Mouse (Mus musculus): ENCODE data around the gene Kmt2a. TPM values are rescaled to one million over a fixed set of nuclear protein-coding genes. Genes with fewer than 3 reads are reported as not detected.
A peak's percentile ranks its signal among the peaks of the same experiment; 100 is the strongest.

Gene Kmt2a
- total RNA-seq, 1 experiment from 2014 or later, result 64.5 TPM

GRCm38 (mm10) chr9:44881941-44882435 is 892 bp upstream of the Kmt2a start:
- no peak for ATAC-seq (ENCODE audit: extremely low read depth, insufficient number of reproducible peaks, low FRiP score, poor library complexity, severe bottlenecking)

GRCm38 (mm10) chr9:44880309-44881081 is 601 bp downstream of the Kmt2a start:
- ATAC-seq (ENCODE audit: extremely low read depth, insufficient number of reproducible peaks, low FRiP score, poor library complexity, severe bottlenecking), result no peak

GRCm38 (mm10) chr9:44879694-44880271 is 1.3 kb downstream of the Kmt2a start:
- no peak for ATAC-seq (ENCODE audit: extremely low read depth, insufficient number of reproducible peaks, low FRiP score, poor library complexity, severe bottlenecking)

DNA sequence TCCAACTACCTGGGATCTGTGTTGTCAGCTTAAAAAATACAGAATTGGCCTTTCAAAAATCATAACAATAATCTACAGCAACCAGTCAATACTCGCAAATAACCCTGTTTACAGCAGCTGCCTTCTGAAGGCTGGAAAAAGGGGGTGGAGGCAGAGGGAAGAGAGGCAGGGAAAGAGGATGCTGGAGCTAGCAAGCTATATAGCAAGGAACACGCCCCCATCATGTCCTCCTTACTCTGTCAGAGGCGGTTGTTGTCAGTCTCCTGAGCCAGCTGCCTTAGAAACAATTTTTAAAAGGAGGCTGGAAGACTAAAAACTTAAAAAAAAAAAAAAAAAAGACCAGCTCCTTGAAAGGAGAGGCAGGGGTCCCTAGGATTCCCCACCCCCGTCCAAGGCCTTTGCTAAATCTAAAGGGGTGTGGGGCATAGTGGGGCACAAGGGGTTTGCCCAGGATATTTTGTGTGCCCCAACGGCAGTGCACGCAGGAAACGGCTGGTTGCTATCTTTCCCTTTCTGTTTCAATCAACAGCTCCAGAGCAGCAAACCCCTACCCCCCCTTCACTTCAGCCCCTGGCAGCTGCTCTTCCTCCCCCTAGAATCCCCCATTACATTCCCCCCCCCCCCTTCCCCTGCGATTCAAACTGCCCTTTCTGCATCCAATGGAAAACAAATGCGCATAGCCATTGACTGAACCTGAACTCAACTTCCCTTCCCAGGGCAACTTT is 2.2 kb downstream of the Kmt2a start:
- ATAC-seq (ENCODE audit: extremely low read depth, insufficient number of reproducible peaks, low FRiP score, poor library complexity, severe bottlenecking), result no peak

- ATAC-seq (ENCODE audit: extremely low read depth, insufficient number of reproducible peaks, low FRiP score, poor library complexity, severe bottlenecking), result no peak
Measured at GRCm38 (mm10) chr9:44877686-44878085, 3.4 kb downstream of the Kmt2a start.

- ATAC-seq (ENCODE audit: extremely low read depth, insufficient number of reproducible peaks, low FRiP score, poor library complexity, severe bottlenecking), result no peak
Measured at GRCm38 (mm10) chr9:44875476-44875875, 5.6 kb downstream of the Kmt2a start.

- no peak for ATAC-seq (ENCODE audit: extremely low read depth, insufficient number of reproducible peaks, low FRiP score, poor library complexity, severe bottlenecking)
Measured at GRCm38 (mm10) chr9:44874198-44874597, 6.9 kb downstream of the Kmt2a start.

GRCm38 (mm10) chr9:44873665-44874064 is 7.4 kb downstream of the Kmt2a start:
- no peak for ATAC-seq (ENCODE audit: extremely low read depth, insufficient number of reproducible peaks, low FRiP score, poor library complexity, severe bottlenecking)

GRCm38 (mm10) chr9:44868336-44869094 is 12.6 kb downstream of the Kmt2a start:
- ATAC-seq (ENCODE audit: extremely low read depth, insufficient number of reproducible peaks, low FRiP score, poor library complexity, severe bottlenecking), result no peak

GRCm38 (mm10) chr9:44867664-44868063 is 13.4 kb downstream of the Kmt2a start:
- ATAC-seq (ENCODE audit: extremely low read depth, insufficient number of reproducible peaks, low FRiP score, poor library complexity, severe bottlenecking), result no peak

DNA sequence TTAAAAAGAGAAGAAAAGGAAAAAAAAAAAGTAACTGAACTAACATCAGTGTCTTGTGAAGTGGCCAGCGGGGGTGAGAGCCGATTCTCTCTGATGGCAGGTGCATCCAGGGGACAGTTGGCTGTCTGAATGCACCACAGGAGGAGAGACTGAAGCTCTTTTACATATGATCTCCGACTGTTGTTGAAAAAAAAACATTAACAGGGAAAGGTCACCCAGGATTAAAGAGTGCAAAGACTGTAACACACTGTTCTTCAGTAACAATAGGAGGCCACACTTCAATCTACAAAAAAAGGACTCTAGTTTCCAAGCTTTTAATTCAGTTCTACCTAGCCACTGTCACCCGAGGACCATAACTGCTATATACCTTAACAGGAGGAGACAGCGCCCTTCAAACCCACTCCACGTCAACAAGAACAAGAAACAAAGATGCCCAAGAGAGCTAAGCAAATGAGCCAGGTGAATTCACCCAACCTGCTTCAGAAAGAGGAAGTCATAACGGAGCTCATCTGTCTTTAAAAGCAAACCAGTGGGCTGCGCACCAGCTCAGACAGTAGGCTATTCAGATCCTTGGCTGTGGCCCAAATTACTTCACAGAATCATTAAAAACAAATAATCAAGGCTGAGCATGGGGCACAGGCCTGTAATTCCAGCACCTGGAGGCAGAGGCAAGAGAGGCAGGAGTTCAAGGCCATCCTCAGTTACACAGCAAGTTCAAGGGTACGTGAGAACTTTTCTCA is 14.4 kb downstream of the Kmt2a start:
- ATAC-seq (ENCODE audit: extremely low read depth, insufficient number of reproducible peaks, low FRiP score, poor library complexity, severe bottlenecking), result peak; percentile 82

GRCm38 (mm10) chr9:44861121-44861520 is 20.0 kb downstream of the Kmt2a start:
- no peak for ATAC-seq (ENCODE audit: extremely low read depth, insufficient number of reproducible peaks, low FRiP score, poor library complexity, severe bottlenecking)

GRCm38 (mm10) chr9:44858657-44859056 is 22.4 kb downstream of the Kmt2a start:
- no peak for ATAC-seq (ENCODE audit: extremely low read depth, insufficient number of reproducible peaks, low FRiP score, poor library complexity, severe bottlenecking)

DNA sequence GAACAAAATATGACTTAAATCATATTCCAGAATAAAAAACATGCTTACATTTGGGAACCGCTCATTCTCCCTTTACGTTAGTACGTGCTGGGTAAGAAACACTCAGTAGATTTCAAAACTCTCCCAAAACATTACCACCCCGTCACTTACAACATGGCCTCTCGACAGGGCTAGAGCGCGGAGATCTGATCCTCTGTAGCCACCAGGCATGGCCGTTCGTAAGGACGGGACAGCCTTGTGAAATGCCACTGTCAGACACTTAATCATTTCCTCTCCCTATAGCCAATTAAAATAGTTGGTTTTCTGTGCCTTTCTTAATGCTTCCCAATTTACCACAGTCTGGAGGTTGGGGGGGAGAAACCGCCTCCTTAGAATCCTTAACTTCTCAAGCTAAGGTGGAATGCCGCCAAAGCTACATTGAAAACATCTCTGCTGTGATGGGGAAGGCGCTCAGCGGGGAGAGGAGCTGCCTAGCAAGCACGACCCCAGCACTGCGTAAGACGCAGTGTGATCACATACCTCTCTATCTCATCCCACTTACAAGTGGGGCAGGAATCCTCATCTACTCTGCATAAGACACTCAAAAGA is 23.6 kb downstream of the Kmt2a start:
- no peak for ATAC-seq (ENCODE audit: extremely low read depth, insufficient number of reproducible peaks, low FRiP score, poor library complexity, severe bottlenecking)

GRCm38 (mm10) chr9:44855153-44855552 is 25.9 kb downstream of the Kmt2a start:
- ATAC-seq (ENCODE audit: extremely low read depth, insufficient number of reproducible peaks, low FRiP score, poor library complexity, severe bottlenecking), result no peak

DNA sequence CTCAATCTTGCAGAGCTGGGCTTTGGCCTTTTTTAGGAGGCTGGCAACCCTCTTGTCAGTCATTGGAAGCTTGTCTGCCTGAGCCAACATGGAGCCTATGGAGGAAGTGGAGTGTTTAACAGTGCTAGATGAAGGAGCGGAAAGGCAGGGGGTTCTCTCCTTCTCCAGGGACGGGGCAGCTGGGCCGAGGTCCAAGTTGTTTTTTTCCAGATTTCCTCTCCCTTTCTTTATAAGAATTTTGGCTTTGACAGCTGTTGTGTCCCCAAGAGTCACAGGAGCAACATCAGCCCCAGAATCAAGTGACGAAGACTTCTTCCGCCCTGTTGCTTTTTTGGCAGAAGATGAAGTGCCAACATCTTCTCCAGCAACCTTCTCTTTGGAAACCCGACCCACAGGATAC is 33.6 kb downstream of the Kmt2a start:
- no peak for ATAC-seq (ENCODE audit: extremely low read depth, insufficient number of reproducible peaks, low FRiP score, poor library complexity, severe bottlenecking)

GRCm38 (mm10) chr9:44841241-44841640 is 39.9 kb downstream of the Kmt2a start:
- ATAC-seq (ENCODE audit: extremely low read depth, insufficient number of reproducible peaks, low FRiP score, poor library complexity, severe bottlenecking), result peak; percentile 57; the same call in 1 of the 2 replicates

DNA sequence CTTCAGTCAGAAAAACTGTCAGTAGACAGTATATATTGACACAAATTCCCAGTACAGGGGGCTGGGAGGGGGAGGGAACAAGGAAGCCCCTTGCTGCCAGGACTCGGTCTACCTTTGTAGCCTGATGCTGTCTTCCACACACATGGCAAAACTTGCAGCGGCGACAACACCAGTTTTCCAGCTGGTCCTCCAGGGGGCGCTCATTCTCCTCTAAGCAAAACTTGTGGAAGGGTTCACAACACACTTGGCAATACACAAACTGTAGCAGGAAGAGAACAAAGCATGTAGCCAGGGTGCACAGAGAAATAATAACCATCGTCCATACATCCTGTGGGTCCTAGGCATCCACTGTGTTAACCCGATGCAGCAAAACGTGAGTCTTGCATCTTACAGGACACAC is 44.7 kb downstream of the Kmt2a start:
- ATAC-seq (ENCODE audit: extremely low read depth, insufficient number of reproducible peaks, low FRiP score, poor library complexity, severe bottlenecking), result peak; percentile 50

Data from neutrophil, adult 5-6 weeks (primary cell).